Mouse (Mus musculus) forebrain, embryonic 14.5 days (tissue): ENCODE measurements at regions not wholly inside any gene's neighbourhood (a gene's known extent, or its start where the extent isn't known, plus 50 kb on each side); places are given as distances from the start of the nearest gene placed in this dataset.

Experiments used
- ATAC-seq: fragments of 200-750 bp; cut with Nextera tagmentation; 2 replicates; pipeline ENCODE4 v1.8.0; 2017; ENCODE audit warnings: mild to moderate bottlenecking, moderate library complexity
- DNase-seq: peaks from one replicate; pipeline ENCODE4 v3.0.0-alpha.2; 2015; ENCODE audit warnings: low spot score
- H3K27ac ChIP-seq: fragments of 300-500 bp; sonication (generic); 2 replicates; pipeline ENCODE4 v1.5.1; 2014; ENCODE audit warnings: low read depth, mild to moderate bottlenecking, control low read depth, low read length, moderate library complexity
- H3K27me3 ChIP-seq: fragments of 300-500 bp; sonication (generic); replicated peaks from 2 replicates; pipeline ENCODE4 v1.6.1; 2014; ENCODE audit warnings: low read length, control low read depth, mixed read lengths; ENCODE audit not compliant: control insufficient read depth, insufficient read depth
- H3K36me3 ChIP-seq: fragments of 300-500 bp; sonication (generic); 2 replicates; pipeline ENCODE4 v1.6.1; 2014; ENCODE audit warnings: low read length, control low read depth; ENCODE audit not compliant: control insufficient read depth, insufficient read depth
- H3K4me1 ChIP-seq: fragments of 300-500 bp; sonication (generic); 2 replicates; pipeline ENCODE4 v1.6.1; 2014; ENCODE audit warnings: antibody characterized with exemption, low read length, control low read depth; ENCODE audit not compliant: control insufficient read depth, insufficient read depth
- H3K4me2 ChIP-seq: fragments of 300-500 bp; sonication (generic); 2 replicates; pipeline ENCODE4 v1.6.1; 2014; ENCODE audit warnings: mild to moderate bottlenecking, control low read depth, low read length
- H3K4me3 ChIP-seq: fragments of 300-500 bp; sonication (generic); 2 replicates; pipeline ENCODE4 v1.5.1; 2014; ENCODE audit warnings: low read depth, low read length, control low read depth
- H3K9ac ChIP-seq: fragments of 300-500 bp; sonication (generic); 2 replicates; pipeline ENCODE4 v1.6.1; 2014; ENCODE audit warnings: mild to moderate bottlenecking, low read length, control low read depth, moderate library complexity
- H3K9me3 ChIP-seq: fragments of 300-500 bp; sonication (generic); replicated peaks from 2 replicates; pipeline ENCODE4 v1.6.1; 2016; ENCODE audit warnings: low read length, control low read depth, mixed read lengths; ENCODE audit not compliant: control insufficient read depth
- WGBS: fragments of 180-500 bp; shearing (Covaris S2); extraction: QIAGEN DNeasy Blood & Tissue Kit; methylation state at CpG from one replicate; pipeline ENCODE4 v1.1.7; 2014; 5-methylcytosine and 5-hydroxymethylcytosine counted together

- WGBS = 15% methylated on average over 4 of the region's 4 CpGs
- no peaks in the 10 kb centered on the region for H3K9me3 ChIP-seq
- ATAC-seq (peak; percentile 88), DNase-seq (peak; percentile 73)
- no peak overlapping the region for H3K27ac ChIP-seq
- no peak overlapping the region for H3K4me3 ChIP-seq
- no peaks in the 10 kb centered on the region for H3K27me3 ChIP-seq
- no peak overlapping the region for H3K4me2 ChIP-seq
- H3K4me1 ChIP-seq = 0 out of 2 replicates have a peak, but pooled peaks cover 2% of the 10 kb centered on the region
- no peaks in the 10 kb centered on the region for H3K36me3 ChIP-seq
- no peak overlapping the region for H3K9ac ChIP-seq
Measured at GRCm38 (mm10) chr15:22151894-22152494, 396.8 kb upstream of the Cdh18 start.

DNA sequence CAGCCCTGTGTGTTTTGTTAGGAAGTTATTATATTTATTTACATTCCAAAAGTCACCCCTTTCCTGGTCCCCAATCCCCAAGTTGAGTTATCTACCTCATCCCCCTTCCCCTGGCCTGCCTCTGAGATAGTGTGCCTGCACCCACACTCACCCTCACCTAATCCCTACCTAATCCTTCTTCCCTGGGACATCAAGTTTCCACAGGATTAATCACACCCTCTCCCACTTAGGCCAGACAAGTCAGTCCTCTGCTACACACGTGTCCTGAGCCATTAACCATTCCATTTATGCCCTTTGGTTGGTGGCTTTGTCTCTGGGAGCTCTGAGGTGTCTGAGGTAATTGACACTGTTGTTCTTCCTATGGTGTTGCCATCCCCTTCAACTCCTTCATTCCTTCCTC lies 396.1 kb upstream of the Cdh18 start:
- Histone ChIP-seq H3K9ac (no peak overlapping the region), H3K36me3 (no peaks in the 10 kb centered on the region), H3K4me3 (no peak overlapping the region), H3K27me3 (no peaks in the 10 kb centered on the region), H3K4me2 (no peak overlapping the region), H3K4me1 (0 out of 2 replicates have a peak, but pooled peaks cover 2% of the 10 kb centered on the region), H3K9me3 (no peaks in the 10 kb centered on the region), H3K27ac (no peak overlapping the region)
- 5% methylated on average over 1 of the region's 1 CpGs for WGBS
- ATAC-seq = peak; percentile 51; the same call in 1 of the 2 replicates
- no peak for DNase-seq

DNA sequence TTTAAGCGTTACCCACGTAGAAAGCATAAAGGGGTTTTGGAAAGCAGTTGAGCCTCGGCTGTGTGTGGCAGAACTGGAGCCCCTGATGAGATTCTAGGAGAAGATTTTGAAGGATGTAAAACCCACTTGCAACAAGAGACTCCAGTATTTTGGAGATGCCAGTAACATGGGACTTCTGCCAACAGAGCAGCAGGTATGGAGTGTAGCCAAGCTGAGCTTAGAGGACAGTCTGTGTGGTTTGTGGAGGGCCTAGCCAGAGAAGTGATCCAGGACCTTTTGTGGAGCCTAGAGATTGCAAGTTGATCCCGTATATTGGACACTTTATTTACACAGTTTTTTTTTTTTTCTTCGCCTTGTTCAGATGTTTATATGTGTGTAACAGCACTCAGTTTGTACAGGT lies 378.5 kb upstream of the Cdh18 start:
- Histone ChIP-seq H3K27me3 (no peaks in the 10 kb centered on the region), H3K4me2 (no peak overlapping the region), H3K4me3 (no peak overlapping the region), H3K9me3 (no peaks in the 10 kb centered on the region), H3K4me1 (peaks cover 3% of the 10 kb centered on the region; the same call in 1 of the 2 replicates), H3K9ac (no peak overlapping the region), H3K27ac (0 out of 2 replicates have a peak overlapping the region, but pooled peaks have one; percentile 33), H3K36me3 (no peaks in the 10 kb centered on the region)
- ATAC-seq = peak; percentile 69; the same call in 1 of the 2 replicates
- 51% methylated on average over 5 of the region's 5 CpGs for WGBS
- DNase-seq = peak; percentile 62

DNA sequence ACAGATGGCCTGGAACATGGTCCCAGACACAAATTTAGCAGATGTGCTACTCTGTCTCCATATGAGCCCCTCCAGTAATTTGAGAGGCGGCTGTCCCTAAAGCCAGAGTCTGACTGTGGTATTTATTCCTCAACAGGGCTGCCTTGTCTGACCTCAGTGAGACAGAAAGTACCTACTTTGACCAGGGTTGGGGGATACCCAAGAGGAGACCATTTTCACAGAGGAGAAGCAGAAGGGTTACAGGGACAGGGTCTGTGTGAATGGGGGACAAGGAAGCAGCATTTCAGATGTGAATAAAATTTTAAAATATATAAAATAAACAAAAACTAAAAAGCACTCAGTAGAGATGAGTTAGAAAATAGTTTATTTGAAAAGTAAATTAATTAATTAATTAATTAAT lies 339.8 kb upstream of the Cdh18 start:
- no peak overlapping the region for H3K4me2 ChIP-seq
- no peaks in the 10 kb centered on the region for H3K9me3 ChIP-seq
- H3K4me1 ChIP-seq = no peaks in the 10 kb centered on the region
- H3K36me3 ChIP-seq = no peaks in the 10 kb centered on the region
- H3K27ac ChIP-seq = no peak overlapping the region
- no peak overlapping the region for H3K9ac ChIP-seq
- no peak overlapping the region for H3K4me3 ChIP-seq
- ATAC-seq = no peak
- 95% methylated on average over 1 of the region's 1 CpGs for WGBS
- DNase-seq = no peak
- H3K27me3 ChIP-seq = no peaks in the 10 kb centered on the region

GRCm38 (mm10) chr15:22232629-22233028 lies 316.2 kb upstream of the Cdh18 start:
- Histone ChIP-seq H3K9me3 (no peaks in the 10 kb centered on the region), H3K4me3 (no peak overlapping the region), H3K27me3 (no peaks in the 10 kb centered on the region), H3K4me2 (no peak overlapping the region), H3K36me3 (no peaks in the 10 kb centered on the region), H3K4me1 (no peaks in the 10 kb centered on the region), H3K27ac (no peak overlapping the region), H3K9ac (no peak overlapping the region)
- WGBS = 46% methylated on average over 4 of the region's 4 CpGs
- no peak for DNase-seq
- no peak; the same call in 1 of the 2 replicates for ATAC-seq

DNA sequence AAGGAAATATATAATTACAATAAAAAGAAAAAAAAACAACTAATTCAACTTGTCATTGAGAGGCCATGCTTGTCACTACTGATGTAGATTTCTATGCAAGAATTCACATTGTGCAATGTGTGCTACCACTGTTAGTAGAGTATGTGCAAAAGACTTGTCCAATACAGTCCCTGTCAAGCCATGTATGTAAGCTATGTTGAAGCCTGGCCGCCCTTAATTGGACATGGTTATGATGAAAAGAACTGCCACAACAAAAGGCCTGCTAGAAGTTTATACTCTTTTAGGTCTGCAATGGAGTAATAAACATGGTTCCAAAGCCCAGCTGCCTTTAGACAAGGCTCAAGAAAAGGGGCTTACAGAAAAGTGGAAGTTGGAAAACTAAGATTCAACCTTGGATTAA lies 267.9 kb upstream of the Cdh18 start:
- H3K9ac ChIP-seq = no peak overlapping the region
- no peak for ATAC-seq
- no peaks in the 10 kb centered on the region for H3K4me1 ChIP-seq
- no peaks in the 10 kb centered on the region for H3K9me3 ChIP-seq
- H3K36me3 ChIP-seq = no peaks in the 10 kb centered on the region
- H3K4me2 ChIP-seq = no peak overlapping the region
- DNase-seq = no peak
- no peak overlapping the region for H3K4me3 ChIP-seq
- H3K27me3 ChIP-seq = no peaks in the 10 kb centered on the region
- 86% methylated on average over 1 of the region's 1 CpGs for WGBS
- H3K27ac ChIP-seq = no peak overlapping the region

- WGBS = 61% methylated on average over 5 of the region's 5 CpGs
- DNase-seq = no peak
Measured at GRCm38 (mm10) chr15:22311016-22311415, 237.8 kb upstream of the Cdh18 start.

GRCm38 (mm10) chr15:22318992-22319391 lies 229.8 kb upstream of the Cdh18 start:
- Histone ChIP-seq H3K4me3 (no peak overlapping the region), H3K27ac (no peak overlapping the region), H3K9me3 (no peaks in the 10 kb centered on the region), H3K4me1 (no peaks in the 10 kb centered on the region), H3K4me2 (no peak overlapping the region), H3K36me3 (no peaks in the 10 kb centered on the region), H3K27me3 (no peaks in the 10 kb centered on the region), H3K9ac (no peak overlapping the region)
- ATAC-seq (no peak), DNase-seq (no peak)
- WGBS = 87% methylated on average over 7 of the region's 7 CpGs

More at GRCm38 (mm10) chr15:22311016-22311415, 237.8 kb upstream of the Cdh18 start:
- no peak overlapping the region for H3K9ac ChIP-seq
- H3K27ac ChIP-seq = no peak overlapping the region
- H3K36me3 ChIP-seq = no peaks in the 10 kb centered on the region
- H3K4me1 ChIP-seq = no peaks in the 10 kb centered on the region
- H3K4me3 ChIP-seq = no peak overlapping the region
- ATAC-seq = no peak
- no peaks in the 10 kb centered on the region for H3K9me3 ChIP-seq
- H3K27me3 ChIP-seq = no peaks in the 10 kb centered on the region
- H3K4me2 ChIP-seq = no peak overlapping the region

- ATAC-seq = no peak
Measured at GRCm38 (mm10) chr15:22338941-22339340, 209.9 kb upstream of the Cdh18 start.

More at GRCm38 (mm10) chr15:22338941-22339340, 209.9 kb upstream of the Cdh18 start:
- no peak overlapping the region for H3K4me2 ChIP-seq
- no peaks in the 10 kb centered on the region for H3K4me1 ChIP-seq
- H3K9me3 ChIP-seq = no peaks in the 10 kb centered on the region
- DNase-seq = no peak
- no peaks in the 10 kb centered on the region for H3K36me3 ChIP-seq
- no peak overlapping the region for H3K4me3 ChIP-seq
- H3K27ac ChIP-seq = no peak overlapping the region
- no peak overlapping the region for H3K9ac ChIP-seq
- 80% methylated on average over 3 of the region's 3 CpGs for WGBS
- H3K27me3 ChIP-seq = no peaks in the 10 kb centered on the region
